Mouse (Mus musculus): ENCODE results near the gene Gm42417. TPM values are rescaled to one million over a fixed set of nuclear protein-coding genes. Genes with fewer than 3 reads are reported as not detected.
A peak's percentile ranks its signal among the peaks of the same experiment; 100 is the strongest.
"Not testable (repeated sequence)": the region's sequence is repeated elsewhere in the genome, so short reads cannot be mapped to it uniquely, and the experiment has no call there.

The Gm42417 gene
- total RNA-seq, 2 experiments from 2014 or later, result 10.2 to 32.9 TPM

GRCm38 (mm10) chr1:36545382-36545781 is 6.2 kb upstream of the Gm42417 start:
- DNase-seq, result no peak

GRCm38 (mm10) chr1:36542925-36543324 is 3.7 kb upstream of the Gm42417 start:
- DNase-seq, result no peak

GRCm38 (mm10) chr1:36541844-36542243 is 2.6 kb upstream of the Gm42417 start:
- no peak for DNase-seq

GRCm38 (mm10) chr1:36540807-36541206 is 1.6 kb upstream of the Gm42417 start:
- DNase-seq, result no peak

GRCm38 (mm10) chr1:36540132-36540531 is 903 bp upstream of the Gm42417 start:
- no peak for DNase-seq

GRCm38 (mm10) chr1:36538727-36539126 is 502 bp downstream of the Gm42417 start:
- no peak for DNase-seq

- DNase-seq, result not testable (repeated sequence)
Measured at GRCm38 (mm10) chr1:36536783-36537182, 2.4 kb downstream of the Gm42417 start, which contains the start of gene Ankrd23. Gene Ankrd23 (minus strand): TSS chr1:36536883.

GRCm38 (mm10) chr1:36536397-36536728 is 2.9 kb downstream of the Gm42417 start:
- no peak for DNase-seq

- peak; percentile 83 for DNase-seq
Measured at GRCm38 (mm10) chr1:36535477-36536396, 3.5 kb downstream of the Gm42417 start.

GRCm38 (mm10) chr1:36534595-36535058 is 4.6 kb downstream of the Gm42417 start:
- DNase-seq, result no peak

- no peak for DNase-seq
Measured at GRCm38 (mm10) chr1:36533546-36533945, 5.7 kb downstream of the Gm42417 start.

GRCm38 (mm10) chr1:36531461-36531860 is 7.8 kb downstream of the Gm42417 start:
- DNase-seq, result no peak

GRCm38 (mm10) chr1:36530962-36531361 is 8.3 kb downstream of the Gm42417 start:
- peak; percentile 55 for DNase-seq

- no peak for DNase-seq
Measured at GRCm38 (mm10) chr1:36530485-36530884, 8.7 kb downstream of the Gm42417 start.

- DNase-seq, result no peak
Measured at GRCm38 (mm10) chr1:36529875-36530274, 9.4 kb downstream of the Gm42417 start.

GRCm38 (mm10) chr1:36529274-36529673 is 10.0 kb downstream of the Gm42417 start:
- DNase-seq, result no peak

- DNase-seq, result peak; percentile 50
Measured at GRCm38 (mm10) chr1:36528351-36528750, 10.9 kb downstream of the Gm42417 start.

GRCm38 (mm10) chr1:36526903-36527302 is 12.3 kb downstream of the Gm42417 start:
- DNase-seq, result no peak

- no peak for DNase-seq
Measured at GRCm38 (mm10) chr1:36525774-36526173, 13.5 kb downstream of the Gm42417 start.

GRCm38 (mm10) chr1:36524058-36524457 is 15.2 kb downstream of the Gm42417 start:
- no peak for DNase-seq

GRCm38 (mm10) chr1:36523332-36524013 is 15.8 kb downstream of the Gm42417 start:
- DNase-seq, result no peak

GRCm38 (mm10) chr1:36522210-36522609 is 17.0 kb downstream of the Gm42417 start:
- DNase-seq, result no peak

GRCm38 (mm10) chr1:36519626-36520025 is 19.6 kb downstream of the Gm42417 start:
- no peak for DNase-seq
